Mouse (Mus musculus) layer of hippocampus, postnatal 25 days (tissue): ENCODE measurements at regions not wholly inside any gene's neighbourhood (a gene's known extent, or its start where the extent isn't known, plus 50 kb on each side); places are given as distances from the start of the nearest gene placed in this dataset.
"Not testable (repeated sequence)": the region's sequence is repeated elsewhere in the genome, so short reads cannot be mapped to it uniquely, and the experiment has no call there.

Experiments
- DNase-seq, 2 experiments: peaks; one replicate each; pipeline ENCODE4 v3.0.0; 2022; ENCODE audit warnings: mixed read lengths in 2 of 2, low spot score in 1 of 2; ENCODE audit errors: extremely low spot score in 1 of 2

DNA sequence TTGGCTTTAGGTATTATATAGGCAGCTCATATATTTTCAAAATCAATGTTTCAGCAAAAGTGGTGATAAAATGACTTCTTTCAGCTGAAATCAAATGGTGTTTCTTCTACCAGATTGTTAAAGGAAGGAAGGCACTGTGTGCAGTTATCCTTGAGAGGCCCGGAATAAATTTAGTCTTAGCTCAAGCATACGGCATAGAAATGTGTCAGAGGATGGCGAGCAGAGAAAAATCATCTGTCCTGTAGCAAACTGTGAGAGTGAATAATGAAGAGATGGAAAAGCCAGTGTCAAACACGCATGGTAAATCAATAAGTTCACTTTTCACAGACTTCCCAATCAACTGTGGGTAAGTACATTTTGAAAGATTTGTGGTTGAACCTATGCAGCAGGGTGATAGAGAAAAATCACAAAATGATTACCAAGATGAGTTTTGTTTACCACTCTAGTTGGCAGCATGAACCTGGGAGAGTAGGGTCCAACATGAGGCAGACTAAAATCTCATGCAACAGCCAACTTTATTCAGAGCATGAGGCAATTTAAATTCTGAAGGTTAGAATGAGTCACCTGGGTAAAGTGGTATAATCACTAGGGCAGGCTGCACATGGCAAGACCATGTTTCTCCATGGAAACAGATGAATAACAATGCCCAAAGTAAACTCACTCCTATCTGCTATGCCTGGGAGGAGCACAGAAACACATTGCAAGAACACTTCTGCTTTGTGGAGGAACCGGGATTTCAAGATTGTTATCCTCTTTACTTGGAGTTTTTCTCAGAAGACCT lies 55.7 kb downstream of the AI429214 start:
- DNase-seq = no peak

- no peak for DNase-seq
Observed at GRCm38 (mm10) chr8:37049969-37050683, 56.7 kb downstream of the AI429214 start.

DNA sequence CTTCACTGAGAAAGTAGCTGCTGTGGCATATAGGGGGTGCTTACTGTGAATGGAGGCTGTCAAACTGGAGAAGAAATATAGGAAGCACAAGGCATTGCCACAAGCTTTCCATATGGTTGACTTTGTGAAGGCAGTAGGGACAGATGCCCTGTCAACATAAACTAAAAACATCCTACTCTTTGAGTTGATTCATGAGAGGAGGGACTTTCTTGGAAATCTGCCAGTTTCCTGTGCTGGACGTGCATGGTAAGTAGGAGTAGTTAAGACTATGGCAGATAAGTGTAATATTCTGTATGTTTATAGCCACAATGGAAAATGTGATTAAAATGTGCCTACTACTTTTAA lies 57.3 kb downstream of the AI429214 start:
- DNase-seq = no peak

DNA sequence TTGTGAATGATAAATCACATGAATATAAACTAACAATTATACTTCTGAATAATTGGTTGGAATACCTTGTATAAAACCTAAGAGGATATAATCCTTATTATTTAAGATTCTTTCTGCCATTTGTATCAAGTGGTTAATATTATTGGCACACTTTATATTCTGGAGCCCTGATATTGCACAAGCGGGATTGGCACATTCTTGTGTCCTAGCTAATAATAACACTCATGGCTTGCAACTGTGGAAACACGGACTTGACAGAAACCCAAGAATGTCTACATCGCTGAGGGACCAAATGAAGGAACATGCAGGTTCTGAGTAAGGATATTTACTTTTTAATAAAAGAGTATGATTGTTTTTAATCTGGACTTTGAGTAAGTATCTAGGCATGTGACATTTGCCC lies 63.0 kb downstream of the AI429214 start:
- no peak for DNase-seq

DNA sequence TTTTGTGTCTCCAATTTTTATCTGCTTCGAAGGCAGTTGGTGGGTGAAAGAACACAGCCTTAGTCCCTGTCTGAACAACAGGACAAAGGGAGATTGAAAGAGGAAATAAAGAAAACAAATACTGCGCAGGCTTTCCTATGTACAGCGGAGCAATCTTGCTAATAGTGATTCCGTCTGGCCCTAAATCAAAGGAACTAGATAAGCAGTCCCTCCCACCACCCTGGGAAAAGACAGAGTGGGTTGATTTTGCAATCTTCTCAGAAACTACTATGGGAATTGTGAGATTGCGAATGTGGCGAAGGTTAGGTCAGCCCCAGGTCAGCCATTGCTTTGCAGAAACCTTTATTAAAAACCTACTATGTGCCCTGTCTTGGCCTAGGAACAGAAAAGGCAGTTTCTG lies 65.0 kb downstream of the AI429214 start:
- no peak for DNase-seq

DNA sequence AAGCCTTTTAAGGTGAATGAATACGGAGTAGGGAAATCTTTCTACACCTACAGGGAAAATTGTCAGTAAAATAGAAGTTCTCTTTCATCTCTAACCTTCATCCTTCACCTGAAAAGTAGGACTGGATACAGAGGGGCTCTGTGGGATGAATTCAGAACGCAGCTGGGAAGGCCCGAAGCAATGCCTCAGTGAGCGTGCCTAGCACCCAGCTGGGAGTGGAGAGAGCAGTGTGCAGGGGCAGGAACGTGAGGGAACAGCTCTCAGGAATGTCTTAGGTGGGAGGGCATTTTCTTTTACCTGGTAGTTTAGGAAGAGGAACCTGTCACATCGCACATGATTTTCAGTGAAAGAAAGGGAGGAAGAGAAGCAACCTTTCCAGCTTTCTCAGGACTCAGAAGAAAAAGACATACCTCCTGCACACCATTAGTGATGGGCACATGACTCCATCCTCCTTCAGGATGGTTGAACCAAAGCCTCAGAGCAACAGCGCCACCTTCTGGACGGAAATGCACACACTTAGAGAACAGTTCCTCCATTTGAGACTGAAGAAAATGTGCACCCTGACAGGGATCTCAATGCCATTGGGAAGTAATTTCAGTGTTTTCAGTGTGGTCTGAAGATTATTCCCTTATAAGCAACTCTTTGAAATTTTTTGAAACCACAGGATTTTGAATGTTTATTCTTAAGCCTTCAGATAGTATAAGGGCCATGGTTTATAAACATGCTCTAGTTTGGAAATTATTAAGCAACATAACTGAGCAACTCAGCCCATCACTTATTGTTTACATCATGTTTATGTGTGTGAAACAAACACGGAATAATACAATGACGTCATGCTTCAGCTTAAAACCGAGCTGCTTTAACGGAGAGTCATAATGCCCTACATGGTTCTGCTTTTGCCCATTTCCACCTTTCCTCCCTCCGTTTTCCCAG lies 68.9 kb downstream of the AI429214 start:
- DNase-seq = peak; percentile 51 to 90

DNA sequence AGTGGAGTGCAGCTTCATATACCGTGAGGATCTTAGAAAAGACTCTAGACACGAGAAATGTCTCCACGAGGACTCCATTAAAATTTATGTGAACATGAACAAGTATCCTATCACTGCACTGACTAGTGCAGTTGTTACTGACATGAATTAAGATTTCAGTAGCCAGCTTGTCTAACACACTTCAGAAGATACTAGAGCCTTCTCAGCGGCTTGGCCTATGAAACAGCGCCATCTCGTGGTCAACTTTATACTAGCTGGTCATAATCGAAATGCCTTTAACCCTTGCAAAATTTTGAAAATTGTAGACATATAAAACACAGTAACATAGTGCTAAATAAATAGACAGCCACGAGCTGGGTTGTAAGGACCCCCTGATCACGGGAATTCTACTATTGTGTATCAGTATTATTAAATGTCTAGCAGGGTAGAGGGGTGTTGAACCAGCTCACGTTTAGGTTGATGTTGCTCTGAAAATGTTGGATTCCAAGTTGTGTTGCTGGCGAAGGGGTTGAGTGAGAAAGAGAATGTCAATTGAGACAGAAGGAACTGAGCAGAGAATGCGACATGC lies 70.4 kb downstream of the AI429214 start:
- DNase-seq = peak; percentile 67 to 93

DNA sequence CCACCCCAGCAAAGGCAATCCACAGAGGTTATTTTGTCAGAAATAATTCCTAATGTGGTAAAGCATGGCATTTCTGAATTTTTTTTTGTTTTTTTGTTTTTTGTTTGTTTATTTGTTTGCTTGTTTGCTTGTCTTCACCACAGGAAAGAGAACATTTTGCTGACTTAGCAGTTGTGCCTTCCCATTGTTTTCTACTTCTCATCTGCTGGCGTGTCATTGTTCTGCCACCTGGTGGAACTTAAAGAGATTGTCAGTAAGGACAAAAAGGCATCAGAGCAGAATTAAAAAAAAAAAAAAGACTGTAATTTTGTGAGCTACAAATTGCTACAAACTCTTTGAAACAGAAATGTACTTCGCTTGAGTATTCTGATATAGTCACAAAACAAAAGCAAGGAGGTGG lies 79.5 kb downstream of the AI429214 start:
- DNase-seq = no peak

DNA sequence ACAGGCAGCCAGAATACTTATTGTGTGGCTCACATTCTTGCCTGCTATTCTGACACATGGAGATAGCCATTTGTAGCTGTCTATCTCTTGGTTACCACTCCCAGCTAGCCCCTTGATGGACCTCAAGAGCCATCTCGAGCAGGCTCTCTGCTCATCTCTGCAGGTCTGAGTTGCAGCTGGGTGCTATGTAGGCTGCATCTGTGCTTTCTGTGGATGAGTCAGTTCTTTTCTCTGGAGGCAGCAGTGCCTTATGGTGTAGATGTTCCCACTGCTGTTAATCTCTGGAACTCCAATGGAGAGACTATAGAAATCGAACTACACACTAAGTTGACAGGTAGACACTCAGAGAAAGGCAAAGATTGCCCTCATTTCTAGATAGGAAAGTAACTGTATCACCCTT lies 106.3 kb downstream of the AI429214 start:
- no peak for DNase-seq

- not testable (repeated sequence) for DNase-seq
Observed at GRCm38 (mm10) chr8:37112386-37112785, 119.0 kb downstream of the AI429214 start.

DNA sequence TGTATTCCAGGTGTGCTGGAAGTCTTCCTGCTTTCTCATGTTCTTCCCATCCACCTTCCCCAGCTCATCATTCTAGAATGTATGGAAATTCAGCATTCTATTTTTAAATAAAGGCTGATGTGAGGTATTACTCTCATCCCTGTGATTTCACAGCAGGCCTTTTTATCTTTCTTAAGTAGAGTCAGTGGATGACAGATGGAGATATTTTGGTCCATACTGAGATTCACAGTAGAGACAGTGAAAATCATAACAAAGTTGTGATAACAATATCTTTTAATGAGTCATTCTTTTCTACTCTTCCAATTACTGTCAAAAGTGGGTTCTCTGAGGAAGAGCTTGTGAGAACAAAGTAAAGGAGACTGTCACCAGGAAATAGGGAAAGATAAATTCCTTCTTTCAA lies 132.4 kb downstream of the AI429214 start:
- DNase-seq = no peak

DNA sequence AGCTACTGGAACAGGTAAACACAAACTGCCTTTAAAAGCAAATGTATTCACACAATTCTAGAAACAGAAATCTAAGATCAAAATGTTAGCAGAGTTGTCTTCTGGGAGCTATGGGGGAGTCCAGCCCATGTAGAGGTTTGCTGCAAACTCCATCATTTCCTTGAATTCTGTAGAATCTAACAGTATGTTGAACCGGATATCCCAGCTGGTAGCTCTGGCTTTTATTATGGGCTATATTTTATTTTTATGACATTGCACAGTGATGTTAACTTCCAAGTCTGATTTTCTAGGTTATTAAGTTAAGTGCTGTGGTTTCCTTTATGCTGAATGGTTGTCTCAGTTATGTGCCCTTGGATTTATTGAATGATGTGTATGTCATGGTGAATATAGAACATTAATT lies 136.3 kb downstream of the AI429214 start:
- no peak for DNase-seq

- peak; percentile 7 to 16 for DNase-seq
Observed at GRCm38 (mm10) chr8:37131988-37132387, 138.6 kb downstream of the AI429214 start.

DNA sequence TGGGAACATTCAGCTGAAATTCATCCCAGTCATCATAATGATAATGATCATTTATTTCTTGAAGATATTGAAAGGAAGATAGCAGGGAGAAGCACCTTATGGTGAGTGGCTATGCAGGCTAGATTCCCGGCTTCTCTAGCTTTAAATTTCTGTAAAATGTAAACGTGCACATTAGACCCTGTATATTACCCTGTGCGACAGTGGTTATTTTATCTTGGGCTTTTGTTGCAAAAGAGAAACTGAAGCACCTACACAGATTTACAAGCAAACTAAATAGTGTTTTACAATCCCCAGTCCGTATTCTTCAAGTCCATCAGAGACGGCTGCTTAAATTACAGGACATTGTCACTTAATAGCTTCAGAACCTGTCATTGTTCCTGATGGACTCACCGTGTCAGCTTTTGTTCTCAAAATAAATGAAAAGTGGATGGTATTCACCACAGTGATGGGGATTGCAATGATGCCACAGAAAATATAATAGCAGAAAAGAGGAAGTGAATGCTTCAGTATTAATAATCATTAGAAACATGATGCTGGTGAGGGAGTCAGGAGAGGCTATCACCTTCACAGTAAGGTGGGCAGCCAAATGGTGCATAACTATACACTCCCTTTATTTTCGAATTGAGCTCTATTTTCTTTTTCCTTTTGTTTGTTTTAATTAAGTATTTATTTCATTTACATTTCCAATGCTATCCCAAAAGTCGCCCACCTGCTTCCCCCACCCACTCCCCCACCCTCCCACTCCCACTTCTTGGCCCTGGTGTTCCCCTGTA lies 141.0 kb downstream of the AI429214 start:
- DNase-seq = no peak

DNA sequence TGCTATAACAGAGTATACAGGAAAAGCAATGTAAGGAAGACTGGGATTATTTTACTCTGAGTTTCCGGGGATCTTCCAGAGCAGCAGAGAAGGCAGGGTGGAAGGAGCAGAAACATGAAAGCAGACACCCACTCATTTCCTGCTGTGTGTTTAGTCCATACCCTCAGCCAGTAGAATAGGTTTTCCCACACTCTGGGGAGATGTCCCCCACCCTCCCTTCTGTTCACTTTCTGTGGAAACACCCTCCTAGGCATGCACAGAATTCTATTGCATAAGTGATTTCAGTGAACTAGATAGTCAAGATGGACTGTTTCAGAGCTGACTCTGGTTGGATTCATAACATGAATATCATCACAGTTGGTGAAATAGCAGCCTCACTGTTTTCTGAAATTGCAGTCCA lies 156.9 kb downstream of the AI429214 start:
- DNase-seq = no peak

GRCm38 (mm10) chr8:37154361-37154760 lies 161.0 kb downstream of the AI429214 start:
- no peak for DNase-seq

DNA sequence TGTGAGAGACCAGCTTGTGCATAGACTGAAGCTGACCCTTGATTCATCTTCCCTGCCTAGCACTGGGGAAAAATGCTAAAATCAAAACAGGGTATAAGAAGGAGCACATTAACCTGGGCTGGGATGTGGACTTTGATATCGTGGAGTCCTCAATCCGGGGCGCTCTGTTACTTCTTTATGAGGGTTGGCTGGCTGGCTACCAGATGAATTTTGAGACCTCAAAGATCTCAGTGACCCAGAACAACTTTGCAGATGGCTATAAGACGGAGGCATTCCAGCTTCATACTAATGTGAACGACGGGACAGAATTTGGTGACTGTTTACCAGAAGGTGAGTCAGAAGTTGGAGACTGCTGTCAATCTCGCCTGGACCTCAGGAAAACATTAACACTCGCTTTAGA lies 161.5 kb downstream of the AI429214 start:
- DNase-seq = no peak

DNA sequence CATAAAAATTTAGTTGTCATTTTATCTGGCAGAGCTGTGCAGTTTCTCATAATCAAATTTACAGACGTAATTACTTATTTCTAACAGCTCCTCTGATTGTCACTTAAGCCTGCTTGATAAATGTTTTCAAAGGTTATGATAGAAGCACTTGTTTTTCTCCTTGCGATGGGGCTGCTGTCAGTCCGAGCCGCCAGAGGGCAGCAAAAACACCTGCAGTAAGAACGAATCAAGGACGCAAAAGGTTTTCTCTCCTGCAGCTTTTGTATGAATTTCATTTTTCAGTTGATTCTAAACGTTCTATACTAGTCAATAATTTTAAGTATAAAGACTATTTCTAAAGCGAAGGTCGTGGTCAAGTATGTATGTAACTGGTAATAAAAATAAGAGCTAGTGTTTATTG lies 166.1 kb downstream of the AI429214 start:
- peak; percentile 17 to 87 for DNase-seq

GRCm38 (mm10) chr8:37196859-37197258 lies 203.5 kb downstream of the AI429214 start:
- no peak for DNase-seq

DNA sequence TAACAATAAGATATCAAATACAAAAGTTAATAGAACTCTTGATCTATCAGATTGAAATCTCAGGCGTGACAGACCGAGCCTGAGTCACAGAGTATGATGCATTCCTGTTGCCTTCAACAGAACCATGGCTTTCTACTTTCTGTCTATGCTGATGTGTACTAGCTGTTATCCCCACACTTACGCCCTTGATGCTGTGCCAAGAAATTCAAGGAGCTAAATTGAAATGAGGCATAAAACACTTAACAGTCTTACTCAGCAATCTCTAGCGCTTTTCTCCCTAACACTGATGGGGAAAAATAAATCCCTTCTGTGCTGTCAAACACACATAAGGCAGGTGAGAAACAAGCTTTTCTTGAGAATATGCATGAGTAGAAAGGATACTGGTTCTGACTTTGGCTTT lies 222.5 kb downstream of the AI429214 start:
- no peak for DNase-seq
